Mouse (Mus musculus): ENCODE measurements around the gene Smyd2.

DNA sequence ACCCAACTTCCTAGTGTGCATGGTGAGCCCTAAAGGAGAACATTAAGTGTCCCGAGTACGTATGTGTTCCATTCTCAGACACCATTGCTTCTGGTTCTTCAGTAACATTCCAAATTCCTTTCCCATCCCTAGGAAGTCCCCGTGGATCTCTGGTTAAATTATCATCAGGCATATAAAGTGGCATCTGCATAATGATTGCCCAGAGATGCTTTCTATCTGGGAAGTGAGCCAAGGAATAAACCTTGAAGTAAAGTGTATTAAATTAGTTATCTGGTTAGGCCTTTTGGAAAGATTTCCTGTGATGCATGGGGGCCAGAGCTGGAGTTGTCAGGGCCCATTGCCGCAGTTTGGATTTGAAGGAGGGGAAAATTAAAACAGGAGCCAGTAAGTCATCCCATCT is 50.1 kb downstream of the Smyd2 start:
- no peak for TF ChIP-seq POLR2A (IDR thresholded peaks at IDR 0.05; ENCODE audit: extremely low read depth, insufficient read depth, low read length)
- no peak for TF ChIP-seq CTCF (IDR thresholded peaks at IDR 0.05; ENCODE audit: low read depth, low read length)

All from liver, adult 2 months (tissue).